Mouse (Mus musculus) activated CD4-positive, CD25-positive, alpha-beta regulatory T cell, adult 4 months (primary cell): Measurements from ENCODE around the gene Pex5. TPM values are rescaled to one million over a fixed set of nuclear protein-coding genes. Genes with fewer than 3 reads are reported as not detected.

Experiments
- ATAC-seq: one replicate; pipeline ENCODE4 v1.8.0; 2017
- polyA plus RNA-seq, 2 experiments: library from polyadenylated mRNA; unstranded; fragments of 100-300 nt; shearing (Covaris generic); gene quantifications; one replicate each; pipeline ENCODE4 v1.2.1; 2017

The Pex5 gene
- 10 to 100 TPM in 1 of 2 experiments, 1 to 10 TPM in 1; 6.9 to 11.6 TPM for polyA plus RNA-seq

DNA sequence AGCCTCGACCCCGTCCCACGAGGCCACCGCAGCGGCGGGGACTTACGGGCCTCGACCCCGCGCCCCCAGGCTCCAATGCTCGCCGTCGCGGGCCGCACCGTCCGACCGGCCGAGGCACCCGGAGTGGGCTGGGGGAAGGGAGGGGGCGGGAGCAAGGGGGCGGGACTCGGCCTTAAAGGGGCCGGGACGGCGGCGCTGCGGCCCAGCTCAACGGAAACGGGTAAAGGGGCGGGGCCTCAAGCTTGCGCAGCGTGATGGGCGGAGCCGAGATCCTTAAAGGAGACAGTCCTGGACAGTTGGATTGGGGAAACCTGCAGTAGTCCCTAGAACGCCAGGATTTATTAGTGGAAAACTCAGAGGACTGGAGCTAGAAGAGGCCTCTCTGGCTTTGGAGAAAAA lies at the start of gene Pex5:
TSS of gene Pex5 (minus strand) at position 141 of the 399 bp plus-strand sequence.
- peak; percentile 92 for ATAC-seq

DNA sequence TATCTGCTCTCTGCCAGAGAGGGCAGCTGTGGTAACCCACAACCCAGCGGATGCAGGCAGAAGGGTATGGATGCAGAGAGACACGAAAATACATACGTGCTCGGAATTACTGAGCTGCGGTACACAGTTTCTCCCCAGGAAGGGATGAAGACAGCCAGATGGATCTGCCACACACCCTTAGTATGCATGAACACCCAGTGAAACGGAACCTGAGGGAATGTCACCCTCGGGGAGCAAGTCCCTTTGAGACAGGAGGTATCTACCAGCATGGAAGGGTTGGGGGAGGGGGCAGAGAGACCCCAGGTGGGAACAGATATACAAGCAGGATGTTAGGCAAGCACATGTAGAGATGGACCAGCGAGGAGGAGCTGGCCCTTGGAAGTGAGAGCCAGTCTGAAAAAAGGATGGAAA lies 49.0 kb upstream of the Pex5 start:
- no peak for ATAC-seq

DNA sequence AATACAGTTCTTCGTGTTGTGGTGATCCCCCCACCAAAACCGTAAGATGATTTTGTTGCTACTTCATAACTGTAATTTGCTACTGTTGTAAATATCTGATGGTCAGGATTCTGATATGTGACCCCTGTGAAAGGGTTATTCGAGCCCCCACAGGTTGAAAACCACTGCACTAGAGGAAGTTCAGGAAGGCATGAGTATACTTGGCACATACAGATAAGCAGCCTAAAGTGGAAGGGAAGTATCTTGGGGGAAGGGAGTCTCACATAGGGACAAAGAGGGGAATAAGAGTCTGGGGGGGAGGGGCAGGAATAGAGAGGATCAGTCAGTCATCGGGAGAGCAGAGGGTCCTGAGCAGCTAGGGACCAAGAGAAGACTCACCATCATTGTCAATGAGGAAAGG lies 44.5 kb upstream of the Pex5 start:
- no peak for ATAC-seq

DNA sequence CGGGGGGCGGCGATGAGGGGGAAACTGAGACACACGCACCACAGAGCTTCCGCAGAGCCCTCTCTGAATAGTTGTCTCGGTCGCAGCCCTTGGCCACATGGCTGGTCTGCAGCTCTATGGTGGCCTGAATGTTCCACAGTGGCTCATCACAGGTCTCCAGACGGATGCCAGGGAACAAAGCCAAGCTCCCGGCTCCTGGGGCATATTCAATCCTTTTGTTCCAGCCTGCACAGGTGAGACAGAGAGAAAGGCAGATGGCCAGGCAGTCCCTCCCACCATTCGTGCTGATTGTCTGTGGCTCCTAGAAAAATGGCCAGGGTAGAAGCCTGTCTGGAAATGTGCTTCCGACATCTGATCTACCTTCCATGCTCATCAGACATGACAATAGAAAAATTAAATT lies 43.6 kb upstream of the Pex5 start:
- no peak for ATAC-seq

DNA sequence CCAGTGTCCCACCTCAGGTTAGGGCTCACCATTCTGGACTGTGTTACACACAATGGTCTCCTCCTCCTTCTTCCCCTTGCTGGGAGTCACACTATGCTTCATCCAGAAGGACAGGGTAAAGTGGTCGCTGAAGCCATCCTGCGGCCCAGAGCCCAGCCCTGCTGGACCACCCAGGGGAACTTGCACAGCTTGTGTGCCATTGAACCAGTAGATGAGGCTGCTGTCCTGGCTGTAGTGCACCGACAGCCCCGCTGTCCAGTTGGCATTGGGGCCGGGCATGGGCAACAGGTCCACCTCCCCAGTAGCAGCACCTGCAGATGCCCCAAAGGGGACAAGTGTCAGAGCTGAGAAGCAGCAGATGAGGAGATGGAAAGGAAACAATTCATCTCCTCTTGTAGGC lies 43.0 kb upstream of the Pex5 start:
- no peak for ATAC-seq

DNA sequence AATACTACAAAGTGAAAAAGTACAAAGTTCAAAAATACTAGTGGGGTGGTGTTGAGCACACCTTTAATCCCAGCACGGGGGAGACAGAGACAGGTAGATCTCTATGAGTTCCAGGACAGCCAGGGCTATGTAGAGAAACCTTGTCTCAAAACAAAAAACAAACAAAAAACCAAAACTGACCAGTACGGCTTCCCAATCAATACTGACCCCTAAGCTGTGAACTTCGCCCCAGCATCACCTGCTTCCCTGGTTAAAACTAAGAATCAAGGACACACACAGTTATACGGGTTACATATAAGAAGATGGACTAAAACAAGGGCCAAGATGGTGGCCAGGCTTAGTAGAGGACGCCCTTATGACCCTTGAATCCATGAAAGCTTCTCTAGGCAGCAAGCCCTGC lies 41.4 kb upstream of the Pex5 start:
- no peak for ATAC-seq

DNA sequence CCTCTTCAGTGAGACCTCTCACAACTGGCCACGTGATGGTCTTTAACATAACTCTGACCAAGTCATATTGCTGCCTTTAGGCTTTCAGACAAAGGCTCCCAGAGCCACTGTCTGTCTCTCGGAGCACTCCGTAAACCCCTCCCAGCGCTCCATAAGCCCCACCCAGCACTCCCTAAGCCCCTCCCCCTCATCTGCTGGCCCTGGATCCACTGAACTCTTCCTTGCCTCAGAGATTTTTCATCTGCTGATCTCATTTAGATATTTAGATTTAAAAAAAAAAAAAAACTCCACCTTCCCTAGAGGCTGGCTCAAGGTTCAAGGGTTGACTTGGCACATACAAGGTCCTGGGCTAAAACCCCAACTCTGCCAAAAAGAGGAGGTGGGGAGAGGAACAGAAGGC lies 38.9 kb upstream of the Pex5 start:
- ATAC-seq: no peak

DNA sequence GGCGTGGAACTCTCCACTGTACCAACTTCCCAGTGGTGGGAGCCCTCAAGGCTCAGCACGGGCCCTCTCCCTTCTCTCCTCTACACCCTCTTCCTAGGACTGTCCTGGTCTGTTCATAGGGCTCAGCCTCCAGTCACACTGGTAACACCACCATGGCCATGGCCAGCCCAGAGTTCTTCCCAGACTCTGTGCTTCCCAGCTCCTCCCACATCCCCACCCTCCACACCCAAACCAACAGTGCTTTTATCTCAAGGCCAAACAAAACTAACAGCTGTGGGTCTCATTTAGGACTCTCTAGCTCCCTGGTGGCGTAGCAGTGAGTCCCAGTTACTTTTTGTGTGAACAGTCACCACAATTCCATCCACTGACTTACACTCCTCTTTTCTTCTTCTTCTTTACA lies 37.1 kb upstream of the Pex5 start:
- no peak for ATAC-seq

DNA sequence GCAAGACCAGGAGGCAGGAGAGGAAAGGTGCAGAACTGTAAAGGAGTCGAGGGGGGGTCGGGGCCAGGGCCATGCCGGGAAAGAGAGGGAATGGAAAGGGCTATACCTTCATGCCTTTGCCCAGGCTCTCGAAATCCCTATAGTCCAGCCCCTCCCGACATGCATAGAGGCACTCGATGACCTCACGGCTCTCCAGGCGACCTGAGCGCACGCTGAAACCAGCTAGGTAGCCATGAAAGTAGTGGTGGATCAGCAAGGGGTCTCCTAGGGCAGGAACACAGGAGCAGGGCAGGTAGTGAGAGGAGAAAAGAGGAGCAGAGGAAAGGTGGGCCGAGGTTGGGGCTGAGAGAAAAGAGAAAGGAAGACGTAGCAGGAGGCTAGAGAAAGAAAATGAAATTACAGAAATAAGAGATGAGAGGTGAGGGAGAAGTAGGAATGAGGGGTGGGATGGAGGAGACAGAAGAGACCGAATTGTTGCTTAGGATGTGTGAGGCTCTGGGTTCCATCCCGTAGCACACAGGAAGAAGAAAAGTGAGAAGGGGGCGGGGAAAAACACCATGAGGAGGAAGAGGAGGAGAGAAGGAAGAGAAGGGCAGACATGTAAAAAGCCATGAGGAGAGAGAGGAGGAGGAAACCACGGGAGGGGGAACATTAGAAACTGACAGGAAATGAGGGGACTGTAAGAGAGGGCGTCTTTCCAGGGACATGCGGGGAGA lies 35.0 kb upstream of the Pex5 start:
- ATAC-seq: no peak

DNA sequence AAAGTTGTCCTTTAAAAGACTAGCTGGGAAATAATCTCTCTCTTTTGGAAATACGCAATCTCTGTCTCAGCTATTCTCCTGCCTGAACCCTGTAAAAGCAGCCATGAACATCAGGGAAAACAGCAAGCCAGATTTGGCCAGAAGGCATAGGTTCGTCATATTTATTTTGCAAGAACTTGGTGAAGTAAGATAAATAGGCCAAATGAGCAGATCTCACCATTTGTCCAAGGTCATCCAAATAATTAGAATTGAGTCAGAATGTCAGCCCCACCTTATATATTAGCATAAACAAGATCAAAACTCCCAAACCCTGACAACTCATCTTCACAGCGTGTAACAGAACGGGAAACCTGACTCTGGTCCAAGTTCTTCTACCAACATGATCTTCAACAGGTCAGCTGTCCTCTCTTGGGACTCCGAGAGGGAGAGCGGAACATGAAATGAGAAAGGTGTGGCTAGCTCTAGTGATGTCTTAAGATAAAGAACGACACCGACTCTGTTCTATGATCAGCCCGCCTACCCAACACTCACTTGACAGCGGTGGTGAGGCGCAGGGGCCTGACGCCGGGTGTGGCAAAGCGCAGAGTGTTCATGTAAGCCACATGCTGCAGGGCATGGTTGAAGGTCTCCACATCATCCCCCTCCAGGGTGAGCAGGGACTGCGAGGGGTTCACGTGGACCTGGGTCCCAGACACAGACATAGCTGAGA lies 34.2 kb upstream of the Pex5 start:
- no peak for ATAC-seq

DNA sequence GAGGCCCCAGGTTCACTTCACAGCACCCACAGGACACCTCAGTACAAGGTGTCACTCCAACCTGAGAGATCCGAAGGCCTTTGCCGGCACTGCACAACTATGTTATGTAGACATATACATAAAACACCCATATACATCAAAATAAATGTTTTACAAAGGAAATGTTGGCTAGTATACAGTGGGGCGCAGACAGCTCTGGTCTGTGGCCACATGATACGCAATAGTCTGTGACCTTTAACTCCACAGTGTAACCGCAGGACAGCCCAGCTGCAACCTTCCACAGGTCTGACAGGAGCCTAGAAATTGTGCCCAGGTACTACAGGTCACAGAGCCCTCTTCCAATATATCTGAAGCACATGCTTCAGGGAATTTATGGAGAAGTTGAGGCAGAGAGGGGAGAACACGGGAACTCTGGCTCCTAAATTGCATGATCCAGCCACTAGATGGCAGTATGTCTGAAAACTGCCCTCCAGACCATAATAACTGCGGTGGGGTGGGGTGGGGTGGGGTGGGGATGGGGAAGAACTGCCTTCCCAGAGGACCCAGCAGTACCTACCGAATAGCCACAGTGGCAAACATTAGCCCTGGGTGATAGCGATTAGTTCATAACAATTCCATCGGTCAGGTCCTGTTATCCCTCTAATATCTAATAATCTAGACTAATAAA lies 33.5 kb upstream of the Pex5 start:
- ATAC-seq: no peak

DNA sequence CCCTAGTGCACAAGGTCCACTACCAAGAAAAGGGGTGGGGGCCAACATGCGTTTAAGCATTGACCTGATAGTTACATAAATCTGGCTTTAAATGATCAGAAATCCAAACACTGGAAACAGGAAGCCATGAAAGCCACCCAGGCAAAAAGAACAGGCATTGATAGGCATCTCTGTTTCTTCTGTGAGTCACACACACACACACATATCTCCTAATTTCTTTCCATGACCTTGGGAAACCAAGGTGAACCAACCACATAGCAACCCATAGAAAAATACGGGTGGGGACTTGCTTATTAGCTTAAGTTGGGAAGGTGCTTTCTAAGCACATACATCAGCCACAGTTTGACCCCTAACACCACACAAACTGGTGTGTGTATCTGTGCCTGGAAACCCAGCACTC lies 32.5 kb upstream of the Pex5 start:
- no peak for ATAC-seq

DNA sequence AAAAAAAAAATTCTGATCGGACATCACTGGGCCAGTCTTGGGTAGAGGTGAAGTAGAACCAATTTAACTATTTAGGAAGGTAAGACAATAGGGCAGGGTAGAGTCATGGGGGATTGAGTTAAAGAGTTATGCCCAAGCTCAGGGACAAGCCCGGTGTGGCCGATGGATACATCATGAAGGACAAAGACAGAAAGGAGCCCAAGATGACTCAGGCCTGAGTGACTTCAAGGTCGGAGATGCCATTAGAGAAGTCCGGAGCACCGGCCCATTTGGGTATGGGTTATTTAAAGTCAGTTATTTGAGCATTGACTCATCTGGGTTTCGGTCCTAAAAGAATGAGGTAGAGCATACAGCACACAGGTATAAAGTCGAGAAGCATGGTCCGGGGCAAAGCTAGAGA lies 31.6 kb upstream of the Pex5 start:
- ATAC-seq: no peak

DNA sequence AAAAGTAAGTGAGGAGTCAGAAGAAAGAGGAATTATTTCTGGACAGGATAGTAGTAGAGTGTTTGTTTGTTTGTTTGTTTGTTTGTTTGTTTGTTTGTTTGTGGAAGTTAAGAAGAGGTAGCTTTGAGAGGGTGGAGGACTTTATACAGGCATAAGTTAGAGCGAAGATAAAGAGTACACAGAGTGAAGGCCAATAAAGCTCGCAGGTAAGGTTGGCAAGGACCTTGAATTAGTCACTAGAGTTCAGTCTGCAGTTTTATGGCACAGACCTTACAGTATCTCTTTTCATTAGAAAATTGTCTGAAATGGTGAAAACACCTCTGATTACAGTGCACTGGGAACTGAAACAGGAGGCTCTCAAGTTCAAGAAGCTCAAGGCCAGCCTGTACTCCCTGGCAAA lies 31.2 kb upstream of the Pex5 start:
- ATAC-seq: no peak

DNA sequence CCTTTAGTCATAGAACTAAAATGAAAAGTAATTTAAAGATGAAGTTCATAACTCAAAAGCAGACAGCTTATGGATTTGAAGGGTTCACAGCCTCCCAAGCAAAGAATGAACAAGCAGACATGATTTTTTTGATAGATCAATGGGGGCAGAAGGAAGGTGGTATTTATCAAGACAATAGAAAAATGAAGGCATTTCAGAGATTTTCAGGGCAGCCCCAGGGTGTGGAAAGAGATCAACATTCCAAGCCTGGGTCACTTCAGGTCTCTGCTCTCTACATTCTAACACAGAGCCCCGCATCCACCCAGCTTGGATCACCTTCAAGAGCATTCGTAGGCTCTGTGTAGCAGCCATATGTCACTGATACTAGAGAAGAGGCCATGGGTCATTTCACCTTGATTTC lies 28.5 kb upstream of the Pex5 start:
- ATAC-seq: no peak

DNA sequence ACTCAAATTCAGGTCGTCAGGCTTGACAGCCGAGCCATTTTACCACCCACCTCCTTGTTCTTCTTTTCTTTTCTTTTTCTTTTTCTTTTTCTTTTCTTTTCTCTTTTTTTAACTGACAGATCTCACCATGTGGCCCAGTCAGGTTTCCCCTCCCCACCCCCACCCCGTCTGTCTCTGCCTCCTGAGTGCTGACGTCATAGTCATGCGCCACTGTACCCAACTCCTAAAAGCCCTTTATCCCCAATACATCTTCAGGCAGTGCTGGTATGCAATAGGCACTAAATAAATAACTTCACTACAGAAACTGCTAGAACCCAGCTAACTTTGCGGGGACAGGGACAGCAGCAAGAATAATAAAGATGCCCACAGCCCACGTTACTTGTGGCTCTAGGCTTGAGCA lies 21.4 kb upstream of the Pex5 start:
- no peak for ATAC-seq

DNA sequence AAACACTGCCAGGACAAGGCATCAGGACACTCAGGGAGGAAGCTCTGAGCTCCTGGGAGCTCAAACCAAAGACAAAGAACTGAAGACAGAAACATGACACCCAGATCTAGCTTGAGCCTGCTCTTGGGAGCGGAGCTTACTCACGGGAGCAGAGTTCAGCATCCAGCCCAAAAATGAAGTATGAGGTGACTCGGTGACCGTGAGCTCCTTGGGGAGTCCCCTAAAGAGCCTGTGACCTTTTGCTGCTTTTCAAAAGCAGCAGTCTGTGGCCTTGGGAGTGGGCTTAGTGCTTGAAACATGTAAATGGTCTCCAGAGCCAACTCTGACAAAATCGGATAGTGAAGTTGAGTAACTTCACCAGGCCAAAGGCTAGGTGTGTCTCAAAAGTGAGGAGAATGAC lies 20.3 kb upstream of the Pex5 start:
- ATAC-seq: no peak

DNA sequence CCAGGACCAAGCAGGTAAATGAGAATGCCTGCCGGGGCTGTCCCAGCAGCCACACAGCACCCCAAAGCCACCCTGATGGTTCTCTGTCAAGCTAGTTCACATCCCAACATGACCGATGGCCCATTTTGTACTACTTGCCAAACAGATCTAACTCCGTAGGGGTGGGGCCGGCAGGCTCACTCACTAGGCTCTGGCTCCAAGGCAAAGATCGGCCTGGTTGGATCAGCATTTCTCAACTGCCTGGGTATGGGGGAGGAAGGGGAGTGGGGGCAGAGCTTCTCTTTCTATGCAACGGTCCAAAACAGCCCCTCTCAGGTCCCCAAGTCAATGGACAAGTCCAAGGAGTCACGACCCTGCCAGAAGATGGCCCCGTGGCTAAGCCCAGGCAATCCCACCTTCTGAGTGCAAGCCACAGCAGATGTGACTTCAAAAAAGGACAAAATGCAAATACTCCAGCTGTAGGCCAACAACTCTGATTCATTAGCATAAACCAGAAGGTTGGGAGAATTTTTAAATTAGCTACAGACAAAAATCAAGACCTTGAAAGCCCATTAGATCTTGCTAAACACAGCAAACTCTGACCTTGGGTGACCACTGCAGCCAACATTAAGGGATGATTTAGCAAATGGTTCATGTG lies 18.9 kb upstream of the Pex5 start:
- ATAC-seq: no peak

DNA sequence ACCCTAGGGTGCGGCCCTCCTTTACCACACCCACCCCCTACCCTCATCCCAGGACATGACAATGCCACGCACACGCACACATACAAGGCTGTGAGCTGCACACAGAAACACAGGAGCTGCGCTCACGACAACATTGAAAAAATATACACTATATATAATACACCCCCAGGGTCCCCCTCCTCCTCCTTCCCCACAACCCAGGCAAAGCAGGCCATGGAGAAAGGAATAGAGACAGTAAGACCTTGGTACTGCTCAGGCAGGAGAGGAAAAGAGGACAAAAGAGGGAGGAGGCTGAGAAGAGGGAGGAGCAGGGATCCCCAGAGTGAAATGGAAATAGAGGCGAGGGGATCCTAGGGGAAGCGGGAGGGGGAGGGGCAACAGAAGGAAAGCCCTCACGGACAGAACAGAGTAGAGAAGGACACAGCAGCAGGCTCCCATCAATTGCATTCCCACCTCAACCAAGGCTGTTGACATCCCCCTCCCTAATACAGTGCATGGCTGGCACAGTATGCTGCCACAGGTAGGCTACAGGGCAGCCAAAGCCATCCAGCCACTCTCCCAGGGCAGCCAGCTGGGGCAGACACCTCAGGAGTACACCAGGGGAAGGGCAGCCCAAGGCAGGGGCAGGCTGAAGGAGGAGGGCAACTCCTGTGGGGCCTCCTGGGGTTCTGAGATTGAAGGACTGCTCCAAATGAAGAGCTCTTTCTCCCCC lies 16.1 kb upstream of the Pex5 start:
- ATAC-seq: no peak

DNA sequence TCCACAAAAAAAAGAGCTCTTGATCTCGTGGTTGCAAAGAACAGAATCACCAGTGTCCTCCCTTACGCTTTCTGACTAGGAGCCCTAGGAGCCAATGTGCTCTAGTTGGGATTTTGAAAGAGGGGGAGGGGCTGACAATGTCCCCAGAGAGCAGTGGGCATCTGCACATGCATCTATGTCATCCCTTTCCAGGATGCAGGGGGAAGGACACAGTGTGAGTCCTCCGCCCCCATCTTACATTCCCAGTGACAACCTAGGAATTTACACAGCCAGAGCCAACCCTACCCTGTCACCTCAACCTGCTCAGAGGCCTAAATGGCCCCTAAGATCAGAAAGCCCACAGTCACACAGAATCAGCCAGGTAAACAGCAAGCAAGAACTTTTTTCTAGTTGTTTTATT lies 15.5 kb upstream of the Pex5 start:
- no peak for ATAC-seq

DNA sequence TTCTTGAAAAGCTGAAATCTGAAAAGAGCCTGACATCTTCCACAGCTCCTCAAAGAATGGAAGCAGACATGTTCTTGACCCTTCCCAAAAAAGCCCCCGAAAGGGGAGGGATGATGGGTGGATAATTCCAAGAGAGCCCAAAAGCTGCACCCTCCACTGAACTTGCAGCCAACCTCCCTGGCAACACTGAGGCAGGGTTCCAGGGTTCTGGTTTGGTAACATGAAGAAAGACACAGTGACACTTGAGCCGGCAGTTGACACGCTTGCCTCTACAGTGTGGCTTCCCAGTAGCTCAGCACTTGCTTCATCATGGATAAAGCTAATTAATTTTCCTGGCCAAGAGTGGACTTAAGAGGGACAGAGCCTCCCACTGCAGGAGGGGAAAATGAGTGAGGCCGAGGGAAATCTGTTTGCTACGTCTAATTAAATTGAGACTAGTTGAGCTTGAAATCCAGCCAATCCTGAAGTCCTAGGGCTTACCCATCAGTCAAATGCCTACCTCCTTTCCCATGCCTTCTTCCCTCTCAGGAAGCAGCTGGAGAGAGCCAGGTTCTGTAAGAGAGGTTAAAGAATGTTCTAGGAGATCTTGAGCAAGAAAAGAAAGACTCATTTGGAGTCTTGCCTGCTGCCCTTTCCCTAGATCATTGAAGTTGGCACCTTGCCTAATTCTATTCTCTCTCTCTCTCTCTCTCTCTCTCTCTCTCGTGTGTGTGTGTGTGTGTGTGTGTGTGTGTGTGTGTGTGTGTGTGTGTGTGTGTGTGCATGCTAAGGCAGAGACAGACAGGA lies 13.1 kb upstream of the Pex5 start:
- ATAC-seq: no peak

DNA sequence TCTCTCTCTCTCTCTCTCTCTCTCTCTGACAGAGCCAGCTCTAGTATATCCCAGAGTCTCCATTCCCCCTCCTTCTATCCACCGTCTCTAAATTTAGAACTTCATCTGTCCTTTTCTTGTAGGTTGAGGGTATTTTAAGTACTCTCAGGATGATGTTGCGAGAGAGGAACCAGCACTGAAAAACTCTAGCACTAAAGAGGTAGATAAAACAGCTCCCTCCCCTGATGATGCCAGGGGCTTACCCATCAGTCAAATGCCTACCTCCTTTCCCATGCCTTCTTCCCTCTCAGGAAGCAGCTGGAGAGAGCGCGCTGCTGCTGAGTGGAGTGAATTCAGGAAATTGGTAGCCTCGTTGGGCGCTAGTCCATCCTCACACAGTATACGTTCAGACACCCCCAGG lies 12.4 kb upstream of the Pex5 start:
- no peak for ATAC-seq
